Mouse (Mus musculus) stomach, embryonic 14.5 days (tissue): ENCODE results near the gene Gm44579. TPM values are rescaled to one million over a fixed set of nuclear protein-coding genes. Genes with fewer than 3 reads are reported as not detected.

Source experiments
- ATAC-seq: fragments of 200-750 bp; cut with Nextera tagmentation; 2 replicates; pipeline ENCODE4 v1.8.0; 2017; ENCODE audit warnings: low read depth, moderate TSS enrichment; ENCODE audit not compliant: insufficient number of reproducible peaks, insufficient read depth, low FRiP score
- H3K27ac ChIP-seq: fragments of 300-500 bp; sonication (generic); 2 replicates; pipeline ENCODE4 v1.5.1; 2014; ENCODE audit warnings: mild to moderate bottlenecking, low read length, moderate library complexity, mixed read lengths
- H3K27me3 ChIP-seq: fragments of 300-500 bp; sonication (generic); 2 replicates; pipeline ENCODE4 v1.6.1; 2014; ENCODE audit warnings: low read length, control low read depth, mixed read lengths; ENCODE audit not compliant: control insufficient read depth, insufficient read depth
- H3K36me3 ChIP-seq: fragments of 300-500 bp; sonication (generic); 2 replicates; pipeline ENCODE4 v1.6.1; 2014; ENCODE audit warnings: mild to moderate bottlenecking, control low read depth, low read length, moderate library complexity, mixed read lengths; ENCODE audit not compliant: control insufficient read depth, insufficient read depth
- H3K4me1 ChIP-seq: fragments of 300-500 bp; sonication (generic); 2 replicates; pipeline ENCODE4 v1.6.1; 2014; ENCODE audit warnings: low read length, control low read depth, mixed read lengths; ENCODE audit not compliant: control insufficient read depth, insufficient read depth
- H3K4me2 ChIP-seq: fragments of 300-500 bp; sonication (generic); replicated peaks from 2 replicates; pipeline ENCODE4 v1.6.1; 2014; ENCODE audit warnings: low read depth, low read length, control low read depth
- H3K4me3 ChIP-seq: fragments of 300-500 bp; sonication (generic); 2 replicates; pipeline ENCODE4 v1.5.1; 2014; ENCODE audit warnings: low read depth, low read length, control low read depth
- H3K9ac ChIP-seq: fragments of 300-500 bp; sonication (generic); replicated peaks from 2 replicates; pipeline ENCODE4 v1.6.1; 2014; ENCODE audit warnings: low read depth, mild to moderate bottlenecking, control low read depth, low read length, moderate library complexity, mixed read lengths
- H3K9me3 ChIP-seq: fragments of 300-500 bp; sonication (generic); 2 replicates; pipeline ENCODE4 v1.6.1; 2016; ENCODE audit warnings: low read depth, low read length, control low read depth; ENCODE audit not compliant: control insufficient read depth
- WGBS: fragments of 180-500 bp; shearing (Covaris S2); extraction: QIAGEN DNeasy Blood & Tissue Kit; methylation state at CpG from one replicate; pipeline ENCODE4 v1.1.7; 2014; 5-methylcytosine and 5-hydroxymethylcytosine counted together
- polyA plus RNA-seq: library from polyadenylated mRNA; unstranded; fragments of >200 nt; fragmentation: Nextera tagmentation; extraction: Ambion mirVana; gene quantifications from 2 replicates; pipeline ENCODE4 v1.2.1, GENCODE M21; 2014

Gene Gm44579
- polyA plus RNA-seq, 1 experiment from 2014 or later = not detected

DNA sequence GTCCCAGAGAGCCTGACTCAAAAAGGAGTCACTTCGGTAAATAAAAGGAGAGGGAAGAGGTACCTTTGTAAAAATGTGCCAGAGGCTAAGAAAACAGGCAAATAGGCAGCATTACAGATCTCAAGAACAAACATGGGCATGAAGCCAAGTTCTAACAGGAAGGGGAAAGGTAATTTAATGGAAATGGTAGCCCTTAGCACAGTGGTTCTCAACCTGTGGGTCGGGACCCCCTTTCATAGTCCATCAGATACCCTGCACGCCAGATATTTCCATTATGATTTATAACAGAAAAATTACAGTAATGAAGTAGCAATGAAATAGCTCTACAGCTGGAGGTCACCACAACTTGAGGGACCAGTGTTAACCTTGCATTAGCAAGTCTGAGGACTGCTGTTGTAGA, 43.5 kb downstream of the Gm44579 start:
- no peak overlapping the region for H3K4me3 ChIP-seq
- no peaks in the 10 kb centered on the region for H3K4me1 ChIP-seq
- no peak for ATAC-seq
- H3K9me3 ChIP-seq = no peaks in the 10 kb centered on the region
- no peak overlapping the region for H3K27ac ChIP-seq
- no peak overlapping the region for H3K4me2 ChIP-seq
- WGBS = 69% methylated on average over 3 of the region's 3 CpGs
- H3K9ac ChIP-seq = no peak overlapping the region
- no peaks in the 10 kb centered on the region for H3K36me3 ChIP-seq
- H3K27me3 ChIP-seq = peaks cover 3% of the 10 kb centered on the region; the same call in 1 of the 2 replicates

DNA sequence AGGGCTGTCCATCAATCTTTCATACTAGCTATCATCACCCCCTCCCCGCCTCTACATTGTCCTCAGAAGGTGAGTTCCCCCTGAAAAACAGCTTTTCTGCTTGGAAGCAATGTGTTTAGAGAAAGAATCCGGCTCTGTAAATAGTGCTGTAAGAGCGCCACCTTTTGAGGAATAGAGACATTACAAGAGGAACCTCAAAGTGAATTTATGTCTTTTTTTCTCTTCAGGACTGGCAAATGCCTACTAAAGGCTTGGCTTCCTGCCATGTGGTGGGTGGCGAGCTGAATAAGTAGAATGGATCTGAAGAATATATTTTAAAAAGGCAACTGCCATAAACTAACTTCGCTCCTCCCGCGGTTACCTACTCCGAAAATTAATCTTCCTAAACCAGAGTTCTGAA, 47.0 kb downstream of the Gm44579 start:
- H3K4me3 ChIP-seq = no peak overlapping the region
- H3K27me3 ChIP-seq = peaks cover 18% of the 10 kb centered on the region
- H3K9me3 ChIP-seq = no peaks in the 10 kb centered on the region
- no peak overlapping the region for H3K9ac ChIP-seq
- H3K36me3 ChIP-seq = no peaks in the 10 kb centered on the region
- H3K27ac ChIP-seq = no peak overlapping the region
- H3K4me1 ChIP-seq = no peaks in the 10 kb centered on the region
- ATAC-seq = no peak
- 39% methylated on average over 8 of the region's 8 CpGs for WGBS
- H3K4me2 ChIP-seq = no peak overlapping the region

DNA sequence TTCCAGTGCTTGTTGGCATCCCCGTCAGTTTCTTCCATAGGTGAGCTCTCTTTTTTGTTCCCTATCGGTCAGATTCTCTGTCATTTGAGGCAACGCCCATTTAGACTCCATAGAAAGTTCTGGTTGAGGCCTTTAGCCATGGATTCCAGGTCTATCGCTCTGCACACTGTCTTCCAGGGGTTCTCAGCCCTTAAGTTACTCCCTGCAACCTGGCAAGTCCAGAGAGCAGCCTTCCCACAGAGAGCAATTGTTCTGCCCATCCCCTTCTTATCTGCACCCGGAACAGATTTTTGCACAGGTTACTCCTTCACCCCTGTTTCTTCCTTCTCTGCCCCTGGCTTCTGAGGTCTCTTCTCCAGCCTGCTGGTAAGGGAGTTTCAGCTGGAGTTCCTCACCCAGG, 48.7 kb downstream of the Gm44579 start:
- Histone ChIP-seq H3K9me3 (no peaks in the 10 kb centered on the region), H3K4me1 (peaks cover 7% of the 10 kb centered on the region; the same call in 1 of the 2 replicates), H3K4me3 (no peak overlapping the region), H3K27me3 (peaks cover 33% of the 10 kb centered on the region), H3K4me2 (no peak overlapping the region), H3K9ac (no peak overlapping the region), H3K36me3 (no peaks in the 10 kb centered on the region), H3K27ac (no peak overlapping the region)
- ATAC-seq = no peak
- 65% methylated on average over 5 of the region's 5 CpGs for WGBS

DNA sequence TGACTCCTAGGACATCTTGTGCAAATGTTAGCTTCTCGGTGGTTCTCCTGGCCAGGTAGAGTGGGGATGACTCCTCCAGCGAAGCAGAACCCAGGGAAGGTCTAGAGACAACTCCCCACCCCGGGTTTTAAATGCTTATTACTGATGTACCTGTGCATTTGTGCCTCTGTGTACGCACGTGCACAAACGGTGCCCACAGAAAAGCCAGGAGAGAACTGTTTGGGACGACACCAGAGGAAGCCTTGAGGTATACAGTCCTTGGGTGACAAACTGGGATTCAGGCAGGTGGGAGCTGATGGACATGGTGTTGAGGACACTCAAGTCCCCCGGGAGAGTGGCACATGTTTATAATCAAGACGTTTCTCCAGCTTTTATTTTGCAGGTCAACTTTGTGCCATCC, 49.9 kb downstream of the Gm44579 start:
- Histone ChIP-seq H3K27me3 (peaks cover 44% of the 10 kb centered on the region), H3K4me3 (no peak overlapping the region), H3K9me3 (no peaks in the 10 kb centered on the region), H3K36me3 (no peaks in the 10 kb centered on the region), H3K27ac (no peak overlapping the region), H3K9ac (no peak overlapping the region), H3K4me2 (no peak overlapping the region), H3K4me1 (peaks cover 7% of the 10 kb centered on the region; the same call in 1 of the 2 replicates)
- ATAC-seq = no peak
- 69% methylated on average over 9 of the region's 9 CpGs for WGBS

DNA sequence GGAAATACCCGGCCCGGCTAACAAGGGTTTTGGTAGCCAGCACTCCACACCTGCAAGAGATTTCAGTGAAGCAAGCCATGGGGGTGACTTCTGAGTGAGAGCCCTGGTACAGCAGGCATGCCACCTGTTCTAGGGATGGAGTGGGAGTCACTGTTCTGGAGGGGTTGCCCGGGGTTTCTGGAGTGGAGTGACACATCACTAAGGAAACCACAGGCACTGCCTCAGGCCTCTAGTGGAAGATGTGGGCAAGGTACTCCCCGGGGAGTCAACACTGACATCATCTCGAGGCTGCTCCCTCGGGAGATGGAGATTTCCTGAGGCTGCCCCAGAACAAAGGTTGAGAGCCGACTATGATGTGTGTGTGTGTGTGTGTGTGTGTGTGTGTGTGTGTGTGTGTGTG, 50.4 kb downstream of the Gm44579 start:
- Histone ChIP-seq H3K9me3 (no peaks in the 10 kb centered on the region), H3K9ac (no peak overlapping the region), H3K4me3 (no peak overlapping the region), H3K36me3 (no peaks in the 10 kb centered on the region), H3K27ac (no peak overlapping the region), H3K27me3 (peaks cover 44% of the 10 kb centered on the region), H3K4me1 (peaks cover 7% of the 10 kb centered on the region; the same call in 1 of the 2 replicates), H3K4me2 (no peak overlapping the region)
- no peak for ATAC-seq
- 40% methylated on average over 7 of the region's 7 CpGs for WGBS

DNA sequence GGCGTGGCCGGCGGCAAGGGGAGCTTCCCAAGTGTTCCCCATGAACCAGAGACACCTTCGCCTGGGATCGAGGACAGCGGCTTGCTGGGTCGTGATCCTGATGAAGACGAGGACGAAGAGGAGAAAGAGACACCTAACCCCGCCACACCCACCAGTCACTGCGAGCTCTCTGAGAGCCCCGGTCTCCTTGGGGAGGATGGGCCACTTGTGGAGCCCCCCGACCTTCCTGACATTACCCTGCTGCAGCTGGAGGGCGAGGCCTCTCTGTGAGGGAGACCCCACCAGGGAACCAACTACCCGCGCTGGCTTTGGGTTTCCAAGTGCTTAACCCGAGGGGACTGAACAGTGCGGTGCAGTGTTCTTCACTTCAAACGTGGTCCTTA, 52.2 kb downstream of the Gm44579 start:
- Histone ChIP-seq H3K36me3 (no peaks in the 10 kb centered on the region), H3K9me3 (no peaks in the 10 kb centered on the region), H3K9ac (no peak overlapping the region), H3K4me2 (no peak overlapping the region), H3K27me3 (peaks cover 44% of the 10 kb centered on the region), H3K4me1 (peaks cover 7% of the 10 kb centered on the region; the same call in 1 of the 2 replicates), H3K4me3 (no peak overlapping the region), H3K27ac (no peak overlapping the region)
- 4% methylated on average over 19 of the region's 19 CpGs for WGBS
- no peak for ATAC-seq

DNA sequence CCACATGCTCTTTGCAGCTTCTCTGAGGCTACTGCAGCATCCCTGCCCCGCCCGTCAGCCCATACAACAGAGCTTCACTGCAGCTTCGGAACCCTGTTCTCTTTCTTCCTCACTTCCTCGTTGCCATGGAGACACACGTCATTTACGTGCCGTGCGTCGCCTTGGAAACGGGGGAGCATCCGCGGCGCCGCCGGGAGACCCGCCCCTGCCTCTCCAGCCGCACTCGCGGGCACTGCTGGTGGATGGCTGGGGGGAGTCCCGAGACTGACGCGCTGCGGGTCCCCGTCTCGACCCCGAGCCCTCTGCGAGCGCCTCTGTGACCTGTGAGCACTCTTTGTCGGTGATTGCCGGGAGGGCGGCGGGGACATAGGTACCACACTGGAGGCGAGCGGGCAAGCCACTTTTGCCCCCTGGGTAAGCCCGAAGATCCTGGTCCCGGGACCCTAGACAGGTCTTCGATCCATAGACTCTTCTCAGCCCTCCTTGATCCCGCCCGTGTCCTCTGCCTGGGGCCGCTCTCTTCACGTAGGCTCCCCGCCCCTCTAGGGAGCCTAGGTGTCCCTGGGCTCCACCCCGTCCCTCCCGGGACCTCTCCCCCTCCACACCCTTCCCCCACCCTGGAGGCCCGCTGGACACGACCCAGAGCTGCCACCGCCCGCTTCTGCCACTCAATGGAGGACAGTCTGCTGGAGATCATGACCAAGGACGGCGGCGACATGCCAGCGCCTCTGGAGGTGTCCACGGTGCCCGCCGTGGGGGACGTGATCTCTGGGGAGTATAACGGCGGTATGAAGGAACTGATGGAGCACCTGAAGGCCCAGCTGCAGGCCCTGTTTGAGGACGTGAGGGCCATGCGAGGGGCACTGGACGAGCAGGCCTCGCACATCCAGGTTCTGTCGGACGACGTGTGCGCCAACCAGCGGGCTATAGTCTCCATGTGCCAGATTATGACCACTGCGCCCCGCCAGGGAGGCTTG, 52.8 kb downstream of the Gm44579 start:
- H3K9ac ChIP-seq = no peak overlapping the region
- peaks cover 41% of the 10 kb centered on the region for H3K27me3 ChIP-seq
- H3K4me3 ChIP-seq = peak overlapping the region; percentile 35
- peak; percentile 73; the same call in 1 of the 2 replicates for ATAC-seq
- H3K4me2 ChIP-seq = peak overlapping the region; percentile 65
- H3K36me3 ChIP-seq = no peaks in the 10 kb centered on the region
- no peak overlapping the region for H3K27ac ChIP-seq
- H3K4me1 ChIP-seq = peaks cover 7% of the 10 kb centered on the region; the same call in 1 of the 2 replicates
- WGBS = 2% methylated on average over 69 of the region's 69 CpGs
- H3K9me3 ChIP-seq = no peaks in the 10 kb centered on the region

DNA sequence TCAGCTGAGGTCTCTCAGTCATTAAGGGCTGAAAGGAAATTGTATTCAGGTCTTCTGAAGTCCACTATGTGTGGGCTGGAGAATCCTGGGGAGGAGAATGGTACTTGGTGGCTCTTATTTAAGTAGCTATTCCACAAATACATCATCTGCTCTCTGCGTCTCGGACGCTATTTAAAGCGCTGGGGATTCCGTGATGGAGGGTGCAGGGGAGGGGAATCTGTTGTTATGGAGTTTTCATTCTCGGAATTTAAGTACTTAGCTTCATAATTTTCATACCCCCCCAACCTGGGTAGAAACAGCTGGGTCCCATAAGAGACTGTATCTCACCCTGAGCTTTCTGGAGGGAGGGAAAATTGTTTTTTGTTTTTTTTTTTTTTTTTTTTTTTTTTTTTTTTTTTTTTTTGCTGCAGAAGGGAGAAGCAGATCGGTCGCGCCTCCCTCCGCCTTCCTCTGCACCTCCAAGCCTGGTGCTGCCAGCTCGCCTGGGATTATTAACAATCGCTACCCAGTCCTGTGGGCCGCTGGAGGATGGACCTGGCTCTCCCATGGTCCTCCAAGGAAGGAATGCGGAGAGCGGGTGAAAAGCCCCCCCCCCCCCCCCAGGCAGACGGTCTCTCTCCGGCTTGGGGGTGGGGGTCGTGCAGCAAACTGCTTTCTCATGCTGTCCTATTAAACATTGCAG, 53.7 kb downstream of the Gm44579 start, which contains the start of gene Ccdc184:
TSS of gene Ccdc184 (plus strand) at position 196 of the 682 bp plus-strand sequence.
- Histone ChIP-seq H3K4me2 (peak within 1 kb of the TSS; percentile 65), H3K4me3 (peak within 1 kb of the TSS; percentile 35), H3K4me1 (peaks cover 7% of the 10 kb centered on the region; the same call in 1 of the 2 replicates), H3K36me3 (no peaks in the 10 kb centered on the region), H3K27ac (no peak within 1 kb of the TSS), H3K9me3 (no peaks in the 10 kb centered on the region), H3K27me3 (peaks cover 41% of the 10 kb centered on the region), H3K9ac (no peak within 1 kb of the TSS)
- peak; percentile 25; the same call in 1 of the 2 replicates for ATAC-seq
- WGBS = 1% methylated on average over 17 of the region's 18 CpGs
